Mouse (Mus musculus) kidney, embryonic 14.5 days (tissue): ENCODE results near the gene Nol7. TPM values are rescaled to one million over a fixed set of nuclear protein-coding genes. Genes with fewer than 3 reads are reported as not detected.

Experiments used
- ATAC-seq: fragments of 200-750 bp; cut with Nextera tagmentation; 2 replicates; pipeline ENCODE4 v1.8.0; 2017; ENCODE audit warnings: moderate number of reproducible peaks, mild to moderate bottlenecking, moderate TSS enrichment, moderate library complexity; ENCODE audit not compliant: low FRiP score, low TSS enrichment
- H3K27ac ChIP-seq: fragments of 300-500 bp; sonication (generic); 2 replicates; pipeline ENCODE4 v1.5.1; 2014; ENCODE audit warnings: low read depth, mild to moderate bottlenecking, low read length, moderate library complexity, mixed read lengths
- H3K27me3 ChIP-seq: fragments of 300-500 bp; sonication (generic); 2 replicates; pipeline ENCODE4 v1.6.1; 2014; ENCODE audit warnings: mild to moderate bottlenecking, low read length; ENCODE audit not compliant: control insufficient read depth, insufficient read depth
- H3K36me3 ChIP-seq: fragments of 300-500 bp; sonication (generic); 2 replicates; pipeline ENCODE4 v1.6.1; 2014; ENCODE audit warnings: low read length, mixed read lengths; ENCODE audit not compliant: control insufficient read depth, insufficient read depth
- H3K4me1 ChIP-seq: fragments of 300-500 bp; sonication (generic); 2 replicates; pipeline ENCODE4 v1.6.1; 2014; ENCODE audit warnings: low read length, mixed read lengths; ENCODE audit not compliant: control insufficient read depth, insufficient read depth
- H3K4me2 ChIP-seq: fragments of 300-500 bp; sonication (generic); replicated peaks from 2 replicates; pipeline ENCODE4 v1.6.1; 2014; ENCODE audit warnings: low read depth, mild to moderate bottlenecking, low read length
- H3K4me3 ChIP-seq: fragments of 300-500 bp; sonication (generic); 2 replicates; pipeline ENCODE4 v1.5.1; 2014; ENCODE audit warnings: mild to moderate bottlenecking, low read length
- H3K9ac ChIP-seq: fragments of 300-500 bp; sonication (generic); 2 replicates; pipeline ENCODE4 v1.6.1; 2014; ENCODE audit warnings: low read depth, mild to moderate bottlenecking, low read length, moderate library complexity
- H3K9me3 ChIP-seq: fragments of 300-500 bp; sonication (generic); 2 replicates; pipeline ENCODE4 v1.6.1; 2016; ENCODE audit warnings: low read length; ENCODE audit not compliant: control insufficient read depth
- WGBS: fragments of 180-500 bp; shearing (Covaris S2); extraction: QIAGEN DNeasy Blood & Tissue Kit; methylation state at CpG from one replicate; pipeline ENCODE4 v1.1.7; 2014; 5-methylcytosine and 5-hydroxymethylcytosine counted together
- polyA plus RNA-seq: library from polyadenylated mRNA; unstranded; fragments of >200 nt; fragmentation: Nextera tagmentation; extraction: Ambion mirVana; gene quantifications from 2 replicates; pipeline ENCODE4 v1.2.1, GENCODE M21; 2014

Nol7 gene
- polyA plus RNA-seq, 1 experiment from 2014 or later = 144 TPM

DNA sequence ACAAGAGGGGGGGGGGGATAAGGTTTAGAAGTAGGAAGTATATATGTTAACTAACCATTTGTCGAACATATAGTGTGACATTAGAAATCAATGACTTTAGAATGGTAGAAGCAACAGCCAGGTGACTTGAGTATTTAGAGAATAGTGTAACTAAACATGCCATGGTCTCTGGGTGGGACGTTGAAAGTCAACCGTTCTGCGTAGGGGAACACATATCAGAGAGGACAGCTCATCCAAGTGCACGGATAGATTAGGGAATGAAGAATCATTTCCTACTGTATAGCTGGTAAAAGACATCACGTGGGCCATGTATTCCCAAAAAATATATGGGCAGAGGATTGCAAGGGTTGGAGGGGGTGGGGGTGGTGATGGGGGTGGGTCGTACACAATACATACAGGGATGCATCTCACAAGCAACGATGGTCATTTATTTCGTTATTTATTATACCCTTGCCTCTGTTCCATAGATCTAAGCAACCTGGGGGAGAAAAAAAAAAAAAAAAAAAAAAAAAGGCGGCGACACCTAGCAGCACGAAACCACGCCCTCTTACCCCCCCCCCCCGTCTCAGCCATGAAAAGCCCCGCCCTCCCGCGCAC, 392 bp upstream of the Nol7 start:
- H3K4me2 ChIP-seq = peak overlapping the region; percentile 58
- H3K27me3 ChIP-seq = no peaks in the 10 kb centered on the region
- no peak for ATAC-seq
- H3K4me3 ChIP-seq = peak overlapping the region; percentile 84
- peaks cover 32% of the 10 kb centered on the region for H3K36me3 ChIP-seq
- 48% methylated on average over 15 of the region's 17 CpGs for WGBS
- no peaks in the 10 kb centered on the region for H3K9me3 ChIP-seq
- peaks cover 7% of the 10 kb centered on the region; the same call in 1 of the 2 replicates for H3K4me1 ChIP-seq
- no peak overlapping the region; the same call in 1 of the 2 replicates for H3K27ac ChIP-seq
- H3K9ac ChIP-seq = no peak overlapping the region

DNA sequence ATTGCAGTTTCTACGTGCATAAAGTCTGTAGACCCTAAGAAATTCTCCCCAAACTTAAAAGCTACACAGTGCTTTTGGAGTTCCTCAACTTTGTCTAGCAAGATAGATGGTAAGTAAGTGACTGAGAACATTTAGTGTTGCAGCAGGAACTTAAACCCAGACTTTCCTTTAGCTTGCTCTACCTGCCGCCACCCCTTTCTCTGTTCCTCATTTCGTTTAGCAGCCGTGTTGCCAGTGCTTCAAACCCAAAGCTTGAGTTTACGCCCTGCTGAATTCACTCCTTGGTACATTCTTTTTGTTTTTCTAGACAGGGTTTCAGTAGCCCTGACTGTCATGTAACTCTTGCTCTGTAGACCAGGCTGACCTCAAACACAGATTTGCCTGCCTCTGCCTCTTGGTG, 1.4 kb downstream of the Nol7 start:
- Histone ChIP-seq H3K4me3 (peak overlapping the region; percentile 84; the same call in 1 of the 2 replicates), H3K36me3 (peaks cover 47% of the 10 kb centered on the region)

DNA sequence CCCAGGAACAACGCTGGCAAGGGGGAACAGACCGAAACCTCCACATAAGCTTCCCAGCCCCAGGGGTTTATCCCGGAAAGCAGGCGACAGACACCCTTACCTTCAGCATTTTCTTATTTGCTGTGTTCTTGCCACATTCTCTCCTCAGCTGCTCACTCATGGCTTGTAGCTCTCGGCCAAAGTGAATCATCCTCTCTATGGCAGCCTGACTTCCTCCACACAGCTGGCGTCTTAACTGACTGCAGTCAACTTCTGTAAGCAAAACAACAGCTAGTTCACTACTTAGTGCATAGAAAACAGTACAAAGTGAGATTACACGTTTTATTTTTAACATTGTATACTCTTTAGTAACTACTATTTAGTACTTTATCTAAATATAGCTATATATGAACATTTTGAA, 14.1 kb downstream of the Nol7 start:
- H3K27ac ChIP-seq = no peak overlapping the region
- no peak overlapping the region for H3K9ac ChIP-seq
- H3K36me3 ChIP-seq = peaks cover 73% of the 10 kb centered on the region
- H3K4me3 ChIP-seq = no peak overlapping the region
- H3K27me3 ChIP-seq = no peaks in the 10 kb centered on the region
- 92% methylated on average over 7 of the region's 7 CpGs for WGBS
- ATAC-seq = no peak
- H3K4me1 ChIP-seq = no peaks in the 10 kb centered on the region
- no peaks in the 10 kb centered on the region for H3K9me3 ChIP-seq
- no peak overlapping the region for H3K4me2 ChIP-seq

More for the DNA sequence above, 1.4 kb downstream of the Nol7 start:
- H3K9me3 ChIP-seq = no peaks in the 10 kb centered on the region
- 82% methylated on average over 5 of the region's 5 CpGs for WGBS
- no peak for ATAC-seq
- no peaks in the 10 kb centered on the region for H3K27me3 ChIP-seq
- no peak overlapping the region; the same call in 1 of the 2 replicates for H3K4me2 ChIP-seq
- H3K4me1 ChIP-seq = peaks cover 7% of the 10 kb centered on the region; the same call in 1 of the 2 replicates
- H3K27ac ChIP-seq = no peak overlapping the region
- no peak overlapping the region for H3K9ac ChIP-seq

DNA sequence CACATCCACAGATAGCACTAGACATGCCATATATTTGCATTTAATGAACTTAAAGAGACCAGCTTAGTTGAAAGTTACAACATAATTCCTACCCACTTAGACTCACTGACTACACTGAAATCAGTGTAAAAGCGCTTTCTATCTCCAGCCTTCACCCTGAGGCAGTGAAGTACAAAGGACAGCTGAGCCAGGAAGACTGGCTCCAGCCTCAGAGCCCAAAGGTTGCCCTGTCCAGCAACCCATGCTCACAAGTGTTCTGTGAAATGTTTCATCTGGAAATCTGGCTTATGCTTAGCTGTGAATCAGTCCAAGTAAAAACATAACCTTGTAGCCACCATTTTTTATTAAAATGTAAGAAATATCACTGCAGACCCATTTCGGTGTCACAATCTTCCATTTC, 15.4 kb downstream of the Nol7 start:
- Histone ChIP-seq H3K36me3 (peaks cover 67% of the 10 kb centered on the region), H3K27me3 (no peaks in the 10 kb centered on the region), H3K9ac (no peak overlapping the region), H3K27ac (no peak overlapping the region), H3K9me3 (no peaks in the 10 kb centered on the region), H3K4me2 (no peak overlapping the region), H3K4me1 (no peaks in the 10 kb centered on the region), H3K4me3 (no peak overlapping the region)
- WGBS = 89% methylated on average over 2 of the region's 2 CpGs
- ATAC-seq = no peak

DNA sequence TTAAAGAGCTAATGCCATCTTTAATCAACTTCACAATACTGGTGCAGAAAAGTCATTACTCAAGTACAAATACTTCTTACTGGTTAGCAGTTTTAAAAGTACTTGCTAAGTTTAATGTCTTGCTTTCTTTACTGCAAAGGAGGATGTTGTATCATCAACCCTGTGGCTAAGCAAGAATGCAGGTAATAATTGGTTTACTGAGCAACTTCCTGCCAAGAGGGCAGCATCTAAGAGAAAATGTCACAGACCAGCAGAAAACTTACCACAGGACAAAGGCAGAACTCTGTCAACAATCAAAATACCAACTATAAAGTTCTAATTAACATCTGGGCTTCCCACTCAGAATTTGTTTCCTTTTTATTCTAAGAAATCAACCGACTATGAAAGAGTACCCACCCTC, 17.1 kb downstream of the Nol7 start:
- peaks cover 75% of the 10 kb centered on the region for H3K36me3 ChIP-seq
- 89% methylated on average over 1 of the region's 1 CpGs for WGBS
- no peak for ATAC-seq
- H3K27ac ChIP-seq = no peak overlapping the region
- no peak overlapping the region for H3K4me3 ChIP-seq
- H3K27me3 ChIP-seq = no peaks in the 10 kb centered on the region
- H3K4me1 ChIP-seq = no peaks in the 10 kb centered on the region
- H3K9ac ChIP-seq = no peak overlapping the region
- H3K4me2 ChIP-seq = no peak overlapping the region
- H3K9me3 ChIP-seq = no peaks in the 10 kb centered on the region

DNA sequence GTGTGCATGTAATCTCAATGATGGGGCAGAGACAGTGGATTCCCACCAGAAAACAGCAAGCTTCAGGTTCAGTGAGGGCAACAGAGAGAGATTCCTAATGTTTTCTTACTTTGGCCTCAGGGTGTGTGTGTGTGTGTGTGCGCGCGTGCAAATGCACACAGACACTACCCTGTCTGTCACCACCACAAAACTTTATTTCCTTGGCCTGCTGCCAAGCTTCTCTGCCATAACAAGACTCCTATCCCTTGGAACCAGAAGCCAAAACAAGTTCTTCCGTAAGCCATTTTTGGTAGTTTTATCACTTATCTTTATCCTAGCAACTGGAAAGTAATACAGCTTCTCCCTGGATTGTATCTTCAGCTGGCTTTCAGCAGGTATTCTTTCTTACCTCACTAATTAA, 30.2 kb downstream of the Nol7 start:
- Histone ChIP-seq H3K9ac (no peak overlapping the region), H3K9me3 (no peaks in the 10 kb centered on the region), H3K4me1 (no peaks in the 10 kb centered on the region), H3K27ac (no peak overlapping the region), H3K4me3 (no peak overlapping the region), H3K36me3 (peaks cover 19% of the 10 kb centered on the region), H3K4me2 (no peak overlapping the region), H3K27me3 (no peaks in the 10 kb centered on the region)
- no peak for ATAC-seq
- 84% methylated on average over 4 of the region's 4 CpGs for WGBS

DNA sequence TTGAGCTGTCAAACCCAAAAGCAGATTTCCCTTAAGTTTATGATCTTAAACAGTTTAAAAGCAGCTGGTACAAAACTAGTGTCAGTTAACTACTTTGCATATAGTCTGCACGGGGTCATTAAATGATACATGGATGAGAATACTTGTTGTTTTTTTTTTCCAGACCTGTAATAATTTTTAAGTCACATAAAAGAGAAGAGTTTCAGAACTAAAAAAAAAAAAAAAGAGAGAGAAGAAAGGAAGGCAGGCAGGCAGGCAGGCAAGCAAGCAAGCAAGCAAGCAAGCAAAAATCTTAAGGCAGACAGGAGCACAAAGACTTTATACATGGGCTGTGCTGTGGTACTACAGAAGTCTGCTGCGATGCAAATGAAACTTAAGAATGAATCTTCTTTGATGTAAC, 35.2 kb downstream of the Nol7 start:
- WGBS = 76% methylated on average over 2 of the region's 2 CpGs
- no peaks in the 10 kb centered on the region for H3K9me3 ChIP-seq
- ATAC-seq = no peak
- no peak overlapping the region for H3K27ac ChIP-seq
- no peak overlapping the region for H3K9ac ChIP-seq
- H3K4me3 ChIP-seq = no peak overlapping the region
- no peak overlapping the region for H3K4me2 ChIP-seq
- peaks cover 7% of the 10 kb centered on the region; the same call in 1 of the 2 replicates for H3K36me3 ChIP-seq
- H3K27me3 ChIP-seq = no peaks in the 10 kb centered on the region
- no peaks in the 10 kb centered on the region for H3K4me1 ChIP-seq

DNA sequence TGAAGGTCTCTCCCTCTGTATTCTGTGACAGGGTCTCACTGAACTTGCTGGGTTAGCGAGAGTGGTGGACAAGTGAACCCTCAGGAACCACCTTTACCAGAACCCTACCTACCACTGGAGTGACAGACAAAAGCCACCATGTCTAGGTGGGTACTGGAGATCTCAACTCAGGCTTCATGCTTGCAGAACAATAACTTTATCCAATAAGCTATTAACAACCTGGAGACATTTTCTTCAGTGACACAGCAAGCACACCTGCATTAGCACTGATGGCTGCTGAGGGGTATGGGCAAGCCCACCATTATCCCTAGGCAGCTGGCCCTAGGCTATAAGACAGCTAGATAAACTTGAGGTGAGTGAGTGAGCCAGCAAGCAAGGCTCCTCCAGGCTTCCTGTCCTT, 42.2 kb downstream of the Nol7 start:
- Histone ChIP-seq H3K4me1 (no peaks in the 10 kb centered on the region), H3K27me3 (no peaks in the 10 kb centered on the region), H3K9ac (no peak overlapping the region), H3K9me3 (no peaks in the 10 kb centered on the region), H3K27ac (no peak overlapping the region), H3K4me3 (no peak overlapping the region), H3K4me2 (no peak overlapping the region), H3K36me3 (no peaks in the 10 kb centered on the region)
- no peak for ATAC-seq
- 89% methylated on average over 1 of the region's 1 CpGs for WGBS

DNA sequence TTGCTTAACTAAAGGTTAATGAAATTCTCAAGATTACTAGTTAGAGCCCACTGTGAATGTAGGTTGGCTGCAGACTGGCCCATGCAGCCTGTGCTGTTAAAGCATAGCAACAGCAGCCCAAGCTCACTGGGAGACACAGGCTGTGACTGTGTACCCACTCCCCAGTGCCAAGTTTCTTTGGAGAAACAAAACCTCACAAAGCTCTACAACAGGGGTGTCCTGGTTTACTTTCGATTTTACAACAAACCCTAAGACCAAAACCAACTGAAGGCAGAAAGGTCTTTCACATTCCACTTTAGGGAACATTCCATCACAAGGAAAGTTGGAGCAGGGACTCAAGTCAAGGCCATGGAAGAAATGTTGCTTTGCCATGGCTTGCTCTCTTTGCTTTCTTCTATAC, 44.4 kb downstream of the Nol7 start:
- no peak for ATAC-seq
- Histone ChIP-seq H3K4me2 (no peak overlapping the region), H3K9ac (no peak overlapping the region), H3K9me3 (no peaks in the 10 kb centered on the region), H3K27me3 (no peaks in the 10 kb centered on the region), H3K4me1 (0 out of 2 replicates have a peak, but pooled peaks cover 6% of the 10 kb centered on the region), H3K27ac (no peak overlapping the region), H3K36me3 (no peaks in the 10 kb centered on the region), H3K4me3 (no peak overlapping the region)
- 100% methylated on average over 1 of the region's 1 CpGs for WGBS
